Mouse (Mus musculus): ENCODE results near the gene Olfr1427. TPM values are rescaled to one million over a fixed set of nuclear protein-coding genes. Genes with fewer than 3 reads are reported as not detected.
"Not testable (repeated sequence)": the region's sequence is repeated elsewhere in the genome, so short reads cannot be mapped to it uniquely, and the experiment has no call there.

The Olfr1427 gene
- polyA plus RNA-seq (2015; fragmentation: Nextera tagmentation; extraction: Ambion mirVana): not detected in 2 replicates

DNA sequence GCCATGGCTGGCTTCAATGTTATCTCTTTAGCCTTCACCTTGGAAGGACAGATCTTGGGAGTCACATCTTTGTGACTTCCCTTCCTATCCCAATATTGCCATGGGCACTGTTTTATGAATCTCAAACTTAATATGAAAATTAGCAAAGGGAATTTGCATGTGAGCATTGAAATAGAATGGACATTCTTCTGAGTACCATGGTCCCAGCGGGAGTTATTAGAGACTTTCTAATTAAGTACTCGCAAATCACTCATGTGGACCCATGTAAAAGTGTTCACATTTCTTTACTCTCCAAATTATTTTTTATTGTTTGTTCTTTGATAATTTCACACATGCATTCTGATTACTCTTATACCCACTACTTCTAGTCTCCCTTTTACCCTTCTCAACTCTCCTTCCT, at the start of gene Olfr1427:
Gene Olfr1427, minus strand, starts transcription at position 101 of the 400 bp plus-strand sequence.
- H3K4me1 ChIP-seq: no peaks in the 10 kb centered on the region
- WGBS: 97% methylated on average over 2 of the region's 2 CpGs
- H3K36me3 ChIP-seq: no peaks in the 10 kb centered on the region
- ATAC-seq (ENCODE audit: borderline replicate concordance, extremely low read depth, low FRiP score, low TSS enrichment): no peak
- no peaks in the 10 kb centered on the region for H3K9me3 ChIP-seq
- H3K4me2 ChIP-seq: no peak within 1 kb of the TSS
- no peak within 1 kb of the TSS for H3K27ac ChIP-seq
- no peak within 1 kb of the TSS for H3K4me3 ChIP-seq
- H3K9ac ChIP-seq: no peak within 1 kb of the TSS
- H3K27me3 ChIP-seq: no peaks in the 10 kb centered on the region

DNA sequence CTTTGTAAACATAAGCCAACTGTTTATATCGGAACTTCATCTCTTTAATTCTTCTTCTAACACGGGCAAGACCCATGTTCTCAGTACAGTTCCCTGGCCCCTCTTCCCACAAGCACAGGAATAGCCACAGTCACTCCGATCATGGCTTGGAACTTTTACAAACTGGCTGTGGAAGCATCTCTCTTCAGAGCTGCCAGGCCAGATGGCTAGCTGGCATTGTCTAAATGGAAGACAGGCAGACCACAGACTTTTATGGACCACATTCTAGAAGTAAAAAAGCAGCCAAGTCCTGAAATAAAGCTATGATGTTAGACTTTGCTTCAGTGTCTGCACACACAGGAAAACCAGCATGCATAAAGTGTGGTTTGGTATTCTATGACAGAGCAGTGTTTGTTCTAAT, 42.3 kb upstream of the Olfr1427 start:
- Histone ChIP-seq H3K4me2 (no peak overlapping the region), H3K36me3 (no peaks in the 10 kb centered on the region), H3K27ac (no peak overlapping the region), H3K4me3 (no peak overlapping the region), H3K9me3 (no peaks in the 10 kb centered on the region), H3K9ac (no peak overlapping the region), H3K27me3 (no peaks in the 10 kb centered on the region), H3K4me1 (no peaks in the 10 kb centered on the region)
- WGBS: 81% methylated on average over 3 of the region's 3 CpGs
- ATAC-seq (ENCODE audit: borderline replicate concordance, extremely low read depth, low FRiP score, low TSS enrichment): no peak

DNA sequence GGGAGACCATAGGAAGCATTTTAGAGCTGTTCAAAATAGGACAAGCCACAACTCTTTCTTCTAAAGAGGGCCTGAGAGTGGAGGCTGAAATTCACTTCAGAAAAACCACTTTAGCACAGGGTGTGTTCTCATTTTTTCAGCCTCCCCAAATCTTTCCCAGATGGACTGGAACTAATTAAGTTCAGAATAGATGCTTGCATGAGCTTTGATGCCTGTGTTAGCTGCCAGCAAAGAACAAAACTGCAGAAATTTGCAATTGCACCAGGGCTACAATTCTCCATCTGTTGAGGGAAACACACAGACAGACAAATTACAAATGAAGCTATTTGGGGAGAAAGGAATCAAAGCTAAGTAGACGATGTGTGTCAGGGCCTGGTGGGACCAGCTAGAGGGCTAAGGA, 40.2 kb upstream of the Olfr1427 start:
- no peak overlapping the region for H3K4me3 ChIP-seq

DNA sequence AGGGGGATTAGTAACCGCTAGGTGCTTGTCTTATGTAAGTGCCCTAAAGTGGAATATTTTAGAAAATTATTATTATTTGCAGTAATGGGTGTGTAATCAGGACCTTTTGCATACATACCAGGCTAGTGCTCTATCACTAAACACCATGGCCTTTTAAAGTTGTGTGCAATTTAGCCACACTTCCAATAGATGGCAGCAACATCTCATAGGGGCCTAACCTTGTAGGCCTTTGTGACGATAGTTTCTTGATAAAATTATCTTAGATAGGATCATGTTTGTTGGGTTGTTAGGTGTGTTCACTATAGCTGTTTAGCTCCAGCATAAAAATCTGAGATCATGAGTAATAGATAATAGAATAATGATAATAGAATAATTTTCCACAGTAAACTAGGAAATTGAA, 31.2 kb upstream of the Olfr1427 start:
- H3K4me2 ChIP-seq: no peak overlapping the region
- no peaks in the 10 kb centered on the region for H3K4me1 ChIP-seq
- no peak overlapping the region for H3K27ac ChIP-seq
- no peak overlapping the region for H3K9ac ChIP-seq
- ATAC-seq (ENCODE audit: borderline replicate concordance, extremely low read depth, low FRiP score, low TSS enrichment): no peak
- 21% methylated on average over 2 of the region's 2 CpGs for WGBS
- H3K36me3 ChIP-seq: no peaks in the 10 kb centered on the region
- H3K27me3 ChIP-seq: no peaks in the 10 kb centered on the region
- no peaks in the 10 kb centered on the region for H3K9me3 ChIP-seq
- H3K4me3 ChIP-seq: no peak overlapping the region

More for the DNA sequence above, 40.2 kb upstream of the Olfr1427 start:
- Histone ChIP-seq H3K36me3 (no peaks in the 10 kb centered on the region), H3K9ac (no peak overlapping the region), H3K4me2 (no peak overlapping the region), H3K4me1 (no peaks in the 10 kb centered on the region), H3K27ac (no peak overlapping the region), H3K9me3 (no peaks in the 10 kb centered on the region), H3K27me3 (no peaks in the 10 kb centered on the region)
- 52% methylated on average over 1 of the region's 1 CpGs for WGBS
- ATAC-seq (ENCODE audit: borderline replicate concordance, extremely low read depth, low FRiP score, low TSS enrichment): no peak

DNA sequence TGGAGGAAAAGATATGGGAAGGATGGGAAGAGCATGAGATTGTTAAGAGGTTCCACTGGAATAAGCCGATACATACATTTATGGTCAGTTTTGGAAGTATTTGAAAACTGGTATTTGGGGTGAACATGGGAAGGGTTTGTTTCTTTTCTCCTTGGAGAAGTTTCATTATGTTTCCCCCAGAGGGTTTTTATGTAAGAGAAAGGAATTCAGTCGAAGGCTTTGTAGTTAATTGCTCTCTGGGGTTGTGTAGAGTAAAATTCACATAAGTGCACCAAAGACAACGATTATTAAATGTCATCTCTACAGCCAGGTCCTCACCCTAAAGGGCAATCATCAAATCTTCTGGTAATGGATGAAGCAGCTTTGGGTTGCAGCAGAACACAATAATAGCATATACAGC, 20.0 kb upstream of the Olfr1427 start, which contains the start of gene Olfr76:
Gene Olfr76, minus strand, starts transcription at position 101 of the 400 bp plus-strand sequence.
- no peaks in the 10 kb centered on the region for H3K4me1 ChIP-seq
- no peak within 1 kb of the TSS for H3K27ac ChIP-seq
- WGBS: 72% methylated on average over 3 of the region's 3 CpGs
- no peaks in the 10 kb centered on the region for H3K27me3 ChIP-seq
- no peak within 1 kb of the TSS for H3K4me3 ChIP-seq
- H3K36me3 ChIP-seq: no peaks in the 10 kb centered on the region
- ATAC-seq (ENCODE audit: borderline replicate concordance, extremely low read depth, low FRiP score, low TSS enrichment): no peak
- no peak within 1 kb of the TSS for H3K9ac ChIP-seq
- H3K9me3 ChIP-seq: no peaks in the 10 kb centered on the region
- H3K4me2 ChIP-seq: no peak within 1 kb of the TSS

DNA sequence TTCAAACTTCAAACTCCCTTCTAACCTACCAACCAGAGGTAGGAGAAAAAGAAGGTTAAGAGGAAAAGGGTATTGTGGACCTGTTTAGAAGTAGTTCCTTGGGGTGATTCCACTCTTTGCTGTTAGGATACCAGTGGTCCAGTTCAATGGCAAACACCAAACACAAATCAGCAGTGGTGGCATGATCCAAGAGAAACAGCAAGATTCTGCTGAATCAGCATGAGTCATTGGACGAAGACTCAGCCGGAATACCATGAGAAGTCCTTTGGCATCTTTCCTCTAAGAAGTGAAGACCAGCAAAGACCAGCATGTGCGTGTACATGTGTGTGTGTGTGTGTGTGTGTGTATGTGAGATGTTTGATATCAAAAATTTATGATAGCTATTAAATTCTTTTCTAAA, 13.3 kb upstream of the Olfr1427 start:
- no peak overlapping the region for H3K27ac ChIP-seq
- no peaks in the 10 kb centered on the region for H3K9me3 ChIP-seq
- WGBS: 80% methylated on average over 3 of the region's 3 CpGs
- H3K4me3 ChIP-seq: no peak overlapping the region
- no peak overlapping the region for H3K4me2 ChIP-seq
- no peak overlapping the region for H3K9ac ChIP-seq
- H3K36me3 ChIP-seq: no peaks in the 10 kb centered on the region
- H3K27me3 ChIP-seq: no peaks in the 10 kb centered on the region
- no peaks in the 10 kb centered on the region for H3K4me1 ChIP-seq
- no peak for ATAC-seq (ENCODE audit: borderline replicate concordance, extremely low read depth, low FRiP score, low TSS enrichment)

DNA sequence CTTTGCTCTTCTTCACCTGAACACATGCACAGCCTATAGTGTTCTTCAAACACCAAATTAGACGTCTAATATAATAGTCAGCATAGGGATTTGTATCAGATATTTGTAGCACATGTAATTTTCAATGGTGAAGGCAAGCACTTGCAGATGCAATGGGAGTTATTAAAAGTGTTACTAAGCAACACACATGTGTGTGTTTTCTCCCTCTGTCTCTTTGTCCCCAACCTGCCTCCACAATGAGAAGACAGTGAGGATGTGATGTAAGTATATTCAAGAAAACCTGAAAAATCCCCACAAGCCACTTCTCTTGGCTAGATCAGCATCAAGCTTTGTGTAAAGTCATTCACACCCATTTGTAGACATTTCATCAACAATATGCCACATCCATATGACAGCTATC, 12.7 kb upstream of the Olfr1427 start, which contains the start of gene Olfr1428:
Gene Olfr1428, minus strand, starts transcription at position 101 of the 400 bp plus-strand sequence.
- no peaks in the 10 kb centered on the region for H3K9me3 ChIP-seq
- WGBS: 63% methylated on average over 1 of the region's 1 CpGs
- H3K4me1 ChIP-seq: no peaks in the 10 kb centered on the region
- H3K9ac ChIP-seq: no peak within 1 kb of the TSS
- H3K27me3 ChIP-seq: no peaks in the 10 kb centered on the region
- H3K4me2 ChIP-seq: no peak within 1 kb of the TSS
- H3K27ac ChIP-seq: no peak within 1 kb of the TSS
- H3K4me3 ChIP-seq: no peak within 1 kb of the TSS
- H3K36me3 ChIP-seq: no peaks in the 10 kb centered on the region
- no peak for ATAC-seq (ENCODE audit: borderline replicate concordance, extremely low read depth, low FRiP score, low TSS enrichment)

DNA sequence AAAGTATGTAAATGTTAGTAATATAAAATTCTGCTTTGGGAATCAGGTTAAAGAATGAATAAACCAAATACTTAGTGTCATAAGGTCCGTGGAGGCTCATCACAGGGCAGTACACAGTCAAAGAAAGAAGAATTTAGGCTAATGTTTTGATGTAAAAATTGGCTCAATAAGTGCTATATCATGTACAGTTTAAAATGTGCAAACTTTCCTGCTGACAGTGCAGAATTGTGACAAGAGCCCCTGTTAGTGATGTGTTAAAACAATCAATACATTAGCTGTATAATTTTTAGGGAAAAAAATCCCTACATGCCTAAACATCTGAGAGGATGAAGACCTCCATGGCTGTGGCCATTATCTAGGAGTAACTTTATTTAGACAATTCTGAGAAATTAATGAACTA, 10.7 kb upstream of the Olfr1427 start:
- Histone ChIP-seq H3K9ac (no peak overlapping the region), H3K4me3 (no peak overlapping the region), H3K36me3 (no peaks in the 10 kb centered on the region), H3K4me1 (no peaks in the 10 kb centered on the region), H3K27ac (no peak overlapping the region), H3K9me3 (no peaks in the 10 kb centered on the region), H3K4me2 (no peak overlapping the region), H3K27me3 (no peaks in the 10 kb centered on the region)
- 35% methylated on average over 1 of the region's 1 CpGs for WGBS
- no peak for ATAC-seq (ENCODE audit: borderline replicate concordance, extremely low read depth, low FRiP score, low TSS enrichment)

DNA sequence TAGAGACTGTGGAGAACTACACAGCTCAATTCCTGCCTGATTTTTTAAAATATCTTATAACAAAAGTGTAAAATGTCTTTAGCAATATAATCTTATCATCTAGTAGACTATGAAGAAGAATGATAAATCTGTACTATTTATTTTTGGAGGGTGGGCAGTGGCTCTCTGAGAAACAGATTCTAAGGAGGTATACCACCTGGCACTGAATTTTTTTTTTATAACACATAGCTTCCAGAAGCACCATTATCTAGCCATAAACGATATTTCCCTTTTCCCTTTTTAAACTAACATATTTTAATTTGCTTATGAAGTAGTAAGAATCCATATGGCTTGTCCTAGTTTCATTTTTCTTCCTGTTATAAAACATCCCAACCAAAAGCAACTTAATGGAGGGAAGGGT, 1.4 kb upstream of the Olfr1427 start:
- H3K36me3 ChIP-seq: no peaks in the 10 kb centered on the region
- no peaks in the 10 kb centered on the region for H3K4me1 ChIP-seq
- no peak for ATAC-seq (ENCODE audit: borderline replicate concordance, extremely low read depth, low FRiP score, low TSS enrichment)
- H3K9ac ChIP-seq: no peak overlapping the region
- no peaks in the 10 kb centered on the region for H3K9me3 ChIP-seq
- 63% methylated on average over 1 of the region's 1 CpGs for WGBS
- no peak overlapping the region for H3K4me2 ChIP-seq
- no peak overlapping the region for H3K27ac ChIP-seq
- H3K4me3 ChIP-seq: no peak overlapping the region
- no peaks in the 10 kb centered on the region for H3K27me3 ChIP-seq

DNA sequence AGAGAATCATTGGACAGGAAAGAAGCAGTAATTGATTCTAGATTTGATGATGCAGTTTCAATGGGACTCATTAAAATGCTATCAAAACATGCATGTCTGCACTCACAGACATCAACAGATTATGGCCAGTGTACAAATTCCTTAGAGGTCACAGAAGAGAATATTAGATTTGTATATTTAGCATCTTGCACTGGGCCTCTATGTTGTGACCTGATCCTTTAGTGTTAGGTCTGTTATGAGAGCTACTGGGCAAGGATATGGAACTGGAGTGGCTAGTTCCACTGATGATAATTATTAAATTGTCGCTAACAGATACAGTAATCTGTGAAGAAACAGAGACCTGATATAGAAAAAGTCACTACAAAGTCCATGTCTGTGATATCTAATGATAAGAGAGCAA, 11.2 kb downstream of the Olfr1427 start, which contains the start of gene Olfr1426:
Gene Olfr1426, minus strand, starts transcription at position 101 of the 400 bp plus-strand sequence.
- H3K27me3 ChIP-seq: no peaks in the 10 kb centered on the region
- no peaks in the 10 kb centered on the region for H3K36me3 ChIP-seq
- H3K4me1 ChIP-seq: no peaks in the 10 kb centered on the region
- 74% methylated on average over 1 of the region's 1 CpGs for WGBS
- no peak within 1 kb of the TSS for H3K4me2 ChIP-seq
- no peak within 1 kb of the TSS for H3K4me3 ChIP-seq
- no peak for ATAC-seq (ENCODE audit: borderline replicate concordance, extremely low read depth, low FRiP score, low TSS enrichment)
- no peak within 1 kb of the TSS for H3K9ac ChIP-seq
- no peak within 1 kb of the TSS for H3K27ac ChIP-seq
- no peaks in the 10 kb centered on the region for H3K9me3 ChIP-seq

DNA sequence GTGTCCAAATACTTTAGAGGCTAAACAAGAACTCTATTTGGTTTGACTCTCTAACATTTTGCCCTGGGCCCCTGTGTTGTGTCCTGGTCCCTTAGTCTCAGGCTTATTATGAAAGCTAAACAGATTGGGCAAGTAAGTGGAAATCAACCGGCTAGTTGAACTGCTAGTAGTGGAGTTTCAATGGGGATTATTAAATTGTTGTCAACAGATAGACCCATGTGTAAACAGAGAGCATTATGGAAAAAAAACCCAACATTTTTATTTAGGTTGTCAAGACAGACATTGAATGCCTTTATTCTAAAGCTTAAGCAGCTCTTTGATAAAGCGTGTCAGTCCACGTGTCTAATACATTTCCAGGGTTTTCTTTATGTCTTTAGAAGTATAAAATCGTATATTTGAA, 25.5 kb downstream of the Olfr1427 start, which contains the start of gene Olfr1425:
Gene Olfr1425, minus strand, starts transcription at position 101 of the 400 bp plus-strand sequence.
- not testable (repeated sequence) for H3K9ac ChIP-seq
- WGBS: 75% methylated on average over 4 of the region's 4 CpGs

DNA sequence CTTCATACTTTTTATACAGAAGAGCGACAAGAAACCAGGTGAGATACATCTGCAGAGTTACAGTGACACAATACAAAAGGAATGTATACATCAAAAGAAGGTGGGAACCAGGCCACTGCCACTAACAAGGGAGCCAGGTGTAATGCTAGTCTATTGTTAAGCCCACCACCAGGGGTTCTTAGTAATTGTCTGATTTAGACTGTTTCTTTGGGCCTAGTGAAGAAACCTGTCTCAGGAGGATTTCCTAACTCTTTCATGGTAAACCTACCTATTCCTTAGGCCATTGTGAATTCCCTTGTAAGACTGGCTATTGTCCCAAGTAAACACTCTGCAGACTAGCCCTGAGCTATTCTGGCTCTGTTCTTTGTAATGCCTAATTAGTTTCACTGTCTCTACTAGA, 33.6 kb downstream of the Olfr1427 start:
- H3K9me3 ChIP-seq; H3K9ac ChIP-seq; H3K36me3 ChIP-seq; H3K4me2 ChIP-seq; H3K27ac ChIP-seq; ATAC-seq (ENCODE audit: borderline replicate concordance, extremely low read depth, low FRiP score, low TSS enrichment); H3K4me3 ChIP-seq; H3K4me1 ChIP-seq; H3K27me3 ChIP-seq: not testable (repeated sequence)
- 78% methylated on average over 1 of the region's 1 CpGs for WGBS

More for the DNA sequence above, 25.5 kb downstream of the Olfr1427 start, which contains the start of gene Olfr1425:
- not testable (repeated sequence) for H3K27ac ChIP-seq; H3K4me1 ChIP-seq; H3K36me3 ChIP-seq; H3K4me2 ChIP-seq; H3K27me3 ChIP-seq; H3K4me3 ChIP-seq; ATAC-seq (ENCODE audit: borderline replicate concordance, extremely low read depth, low FRiP score, low TSS enrichment); H3K9me3 ChIP-seq

DNA sequence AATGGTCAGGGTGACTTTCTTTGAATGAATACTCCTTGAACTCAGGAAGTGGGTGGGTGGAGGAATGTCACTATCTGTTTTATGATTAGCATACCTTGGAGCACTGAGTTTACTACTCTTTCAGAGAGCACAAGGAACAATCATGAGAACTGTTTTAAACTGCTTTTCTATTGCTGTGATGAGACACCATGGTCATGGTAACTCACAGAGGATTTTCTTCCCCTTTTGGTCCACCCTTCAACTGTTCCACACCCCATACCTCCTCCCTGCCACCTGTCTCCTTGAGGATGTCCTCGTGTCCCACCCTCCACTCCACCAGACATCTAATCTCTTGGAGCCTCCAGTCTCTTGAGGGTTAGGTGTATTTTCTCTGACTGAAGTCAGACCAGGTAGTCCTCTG, 35.3 kb downstream of the Olfr1427 start:
- H3K9ac ChIP-seq; H3K9me3 ChIP-seq; ATAC-seq (ENCODE audit: borderline replicate concordance, extremely low read depth, low FRiP score, low TSS enrichment); H3K4me1 ChIP-seq; H3K27ac ChIP-seq; H3K4me2 ChIP-seq; H3K4me3 ChIP-seq; H3K27me3 ChIP-seq; H3K36me3 ChIP-seq: not testable (repeated sequence)
- 73% methylated on average over 1 of the region's 1 CpGs for WGBS

All from lung, embryonic 15.5 days (tissue).